Mouse (Mus musculus) kidney, postnatal 0 days (tissue): ENCODE measurements at regions not wholly inside any gene's neighbourhood (a gene's known extent, or its start where the extent isn't known, plus 50 kb on each side); places are given as distances from the start of the nearest gene placed in this dataset.

Experiments used
- ATAC-seq: fragments of 200-750 bp; cut with Nextera tagmentation; replicated peaks from 2 replicates; pipeline ENCODE4 v1.8.0; 2017; ENCODE audit warnings: low read depth, moderate number of reproducible peaks, moderate TSS enrichment, moderate library complexity; ENCODE audit not compliant: low FRiP score
- DNase-seq: peaks from one replicate; pipeline ENCODE4 v3.0.0-alpha.2; 2016; ENCODE audit warnings: low spot score
- H3K27ac ChIP-seq: fragments of 300-500 bp; sonication (generic); 2 replicates; pipeline ENCODE4 v1.5.1; 2014; ENCODE audit warnings: mild to moderate bottlenecking
- H3K27me3 ChIP-seq: fragments of 300-500 bp; sonication (generic); 2 replicates; pipeline ENCODE4 v1.6.1; 2014; ENCODE audit warnings: low read length, mixed read lengths; ENCODE audit not compliant: insufficient read depth
- H3K36me3 ChIP-seq: fragments of 300-500 bp; sonication (generic); 2 replicates; pipeline ENCODE4 v1.6.1; 2014; ENCODE audit warnings: low read length, mixed read lengths; ENCODE audit not compliant: insufficient read depth
- H3K4me1 ChIP-seq: fragments of 300-500 bp; sonication (generic); replicated peaks from 2 replicates; pipeline ENCODE4 v1.6.1; 2014; ENCODE audit warnings: antibody characterized with exemption, low read length, mixed read lengths; ENCODE audit not compliant: insufficient read depth
- H3K4me2 ChIP-seq: fragments of 300-500 bp; sonication (generic); 2 replicates; pipeline ENCODE4 v1.6.1; 2014; ENCODE audit warnings: mild to moderate bottlenecking, low read length, moderate library complexity, mixed read lengths
- H3K4me3 ChIP-seq: fragments of 300-500 bp; sonication (generic); replicated peaks from 2 replicates; pipeline ENCODE4 v1.5.1; 2014; ENCODE audit warnings: low read depth, low read length
- H3K9ac ChIP-seq: fragments of 300-500 bp; sonication (generic); 2 replicates; pipeline ENCODE4 v1.6.1; 2014; ENCODE audit warnings: low read depth, low read length
- H3K9me3 ChIP-seq: fragments of 300-500 bp; sonication (generic); replicated peaks from 2 replicates; pipeline ENCODE4 v1.6.1; 2016; ENCODE audit warnings: low read length, inconsistent platforms, mixed read lengths
- CTCF ChIP-seq: IDR thresholded peaks from 2 replicates; pipeline ENCODE4 v1.5.1; 2016; ENCODE audit warnings: antibody characterized with exemption, low read depth, mild to moderate bottlenecking, moderate library complexity
- WGBS: fragments of 180-500 bp; shearing (Covaris S2); extraction: QIAGEN DNeasy Blood & Tissue Kit; methylation state at CpG from one replicate; pipeline ENCODE4 v1.1.7; 2014; 5-methylcytosine and 5-hydroxymethylcytosine counted together

DNA sequence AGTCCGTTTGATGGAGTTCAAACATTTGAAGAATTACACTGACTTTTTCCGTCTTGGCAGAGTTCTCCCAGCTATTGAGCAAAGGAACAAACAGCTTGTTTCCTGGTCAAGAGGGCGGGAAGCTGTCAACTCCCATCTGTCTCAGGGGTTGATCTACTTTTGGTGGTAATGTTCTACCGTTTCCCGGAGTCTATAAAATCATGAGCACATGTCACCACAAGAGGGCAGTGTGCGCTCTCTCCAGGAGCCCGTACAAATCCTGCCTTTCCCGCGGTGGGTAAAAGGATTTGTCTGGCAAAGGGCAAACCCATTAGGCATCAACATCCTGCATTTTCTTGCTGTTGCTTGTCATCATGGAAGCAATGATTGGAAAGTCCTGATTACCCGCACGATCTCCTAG lies 106.1 kb upstream of the Zfp64 start:
- ATAC-seq (no peak; the same call in 1 of the 2 replicates), DNase-seq (peak; percentile 93)
- Histone ChIP-seq H3K9me3 (no peaks in the 10 kb centered on the region), H3K4me3 (no peak overlapping the region), H3K4me1 (0 out of 2 replicates have a peak, but pooled peaks cover 4% of the 10 kb centered on the region), H3K27ac (no peak overlapping the region), H3K4me2 (no peak overlapping the region), H3K27me3 (no peaks in the 10 kb centered on the region), H3K36me3 (no peaks in the 10 kb centered on the region), H3K9ac (no peak overlapping the region)
- WGBS, result 3% methylated on average over 11 of the region's 11 CpGs
- peak; percentile 97 for TF ChIP-seq CTCF

DNA sequence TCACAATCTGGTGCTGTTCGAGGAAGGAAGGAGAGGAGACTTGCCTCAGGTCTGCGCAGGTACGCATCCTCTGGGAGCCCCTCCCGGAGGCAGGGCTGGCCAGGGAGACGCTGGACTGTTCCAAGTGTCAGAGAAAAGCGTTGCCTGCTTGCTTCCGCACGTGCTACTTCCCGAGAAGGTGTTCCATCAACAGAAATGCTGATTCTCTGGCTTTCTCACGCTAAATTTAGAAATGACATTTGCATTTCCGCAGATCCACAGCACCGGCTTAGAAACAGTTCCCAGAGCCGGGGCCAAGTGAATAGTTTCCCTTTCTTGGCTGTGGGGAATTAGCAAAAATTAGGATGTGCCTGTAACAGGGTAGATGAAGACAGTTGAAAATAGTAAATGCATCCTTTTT lies 105.1 kb upstream of the Zfp64 start:
- Histone ChIP-seq H3K4me1 (0 out of 2 replicates have a peak, but pooled peaks cover 4% of the 10 kb centered on the region), H3K36me3 (no peaks in the 10 kb centered on the region), H3K9ac (no peak overlapping the region), H3K27me3 (no peaks in the 10 kb centered on the region), H3K9me3 (no peaks in the 10 kb centered on the region), H3K27ac (no peak overlapping the region), H3K4me2 (no peak overlapping the region), H3K4me3 (no peak overlapping the region)
- 55% methylated on average over 13 of the region's 13 CpGs for WGBS
- DNase-seq (peak; percentile 24), ATAC-seq (no peak)
- TF ChIP-seq CTCF, result no peak

DNA sequence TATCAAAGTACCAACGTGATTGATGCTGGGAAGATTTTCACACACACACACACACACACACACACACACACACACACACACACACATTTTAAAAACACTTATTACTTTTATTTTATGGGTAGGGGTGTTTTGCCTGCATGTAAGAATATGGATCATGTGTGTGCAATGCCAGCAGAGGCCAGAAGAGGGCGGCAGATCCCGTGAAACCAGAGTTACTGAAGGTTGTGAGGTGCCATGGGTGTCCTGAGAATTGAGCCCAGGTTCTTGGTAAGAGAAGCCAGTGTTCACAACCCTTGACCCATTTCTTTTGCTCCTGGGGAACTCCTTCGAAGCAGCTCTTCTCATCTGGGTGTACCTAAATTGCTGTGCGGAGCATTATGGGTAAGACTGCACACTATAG lies 102.4 kb upstream of the Zfp64 start:
- Histone ChIP-seq H3K4me3 (no peak overlapping the region), H3K4me2 (no peak overlapping the region), H3K27me3 (no peaks in the 10 kb centered on the region), H3K36me3 (no peaks in the 10 kb centered on the region), H3K9ac (no peak overlapping the region), H3K9me3 (no peaks in the 10 kb centered on the region), H3K4me1 (0 out of 2 replicates have a peak, but pooled peaks cover 4% of the 10 kb centered on the region), H3K27ac (no peak overlapping the region)
- ATAC-seq, result no peak
- DNase-seq, result no peak
- TF ChIP-seq CTCF, result peak; percentile 45
- WGBS, result 85% methylated on average over 5 of the region's 5 CpGs

DNA sequence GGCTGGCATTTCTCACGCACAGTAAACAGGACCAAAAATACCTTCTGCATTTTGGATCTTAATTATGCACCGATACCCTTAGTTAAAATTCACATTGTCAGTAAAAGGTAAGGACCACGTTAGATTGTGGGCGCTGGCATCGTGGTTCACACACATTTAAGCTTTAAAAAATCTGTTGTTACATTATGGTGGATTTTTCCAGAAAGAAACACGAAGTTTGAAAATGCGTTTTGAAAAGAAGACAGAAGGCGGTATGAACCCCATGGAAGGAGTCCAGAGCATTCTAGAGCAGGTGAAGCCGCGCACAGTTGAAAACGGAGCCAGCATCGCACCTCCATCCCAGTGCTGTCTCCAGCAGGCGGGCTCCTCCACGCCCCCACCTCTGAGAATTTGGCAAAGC lies 94.6 kb upstream of the Zfp64 start:
- H3K4me2 ChIP-seq, result no peak overlapping the region
- no peaks in the 10 kb centered on the region for H3K27me3 ChIP-seq
- DNase-seq (no peak), ATAC-seq (no peak)
- H3K9ac ChIP-seq, result no peak overlapping the region
- no peaks in the 10 kb centered on the region for H3K4me1 ChIP-seq
- no peak overlapping the region for H3K27ac ChIP-seq
- H3K9me3 ChIP-seq, result no peaks in the 10 kb centered on the region
- 83% methylated on average over 14 of the region's 14 CpGs for whole genome bisulfite sequencing
- TF ChIP-seq CTCF, result no peak
- H3K36me3 ChIP-seq, result no peaks in the 10 kb centered on the region
- no peak overlapping the region for H3K4me3 ChIP-seq

DNA sequence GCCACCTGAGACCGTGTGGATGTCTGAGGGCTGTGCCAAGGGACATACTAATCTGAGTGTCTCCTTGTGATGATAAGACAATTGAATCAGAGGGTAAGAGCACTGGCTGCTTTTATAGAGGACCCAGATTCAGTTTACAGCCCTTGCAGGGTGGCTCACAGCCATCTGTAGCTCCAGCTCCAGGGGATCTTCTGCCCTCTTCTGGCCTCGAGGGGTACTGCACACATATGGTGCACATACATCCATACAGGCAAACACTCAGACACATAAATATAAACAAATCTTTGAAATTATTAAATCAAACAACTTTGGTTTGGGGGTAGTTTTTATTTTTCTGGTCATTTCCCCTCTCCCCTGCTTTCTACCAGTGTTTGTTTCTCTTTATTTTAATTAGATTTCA lies 86.4 kb upstream of the Zfp64 start:
- H3K27me3 ChIP-seq, result no peaks in the 10 kb centered on the region
- ATAC-seq (no peak), DNase-seq (no peak)
- H3K27ac ChIP-seq, result no peak overlapping the region
- no peaks in the 10 kb centered on the region for H3K36me3 ChIP-seq
- H3K4me3 ChIP-seq, result no peak overlapping the region
- H3K4me1 ChIP-seq, result no peaks in the 10 kb centered on the region
- H3K9ac ChIP-seq, result no peak overlapping the region
- 0 out of 2 replicates have a peak, but pooled peaks have one; percentile 21 for TF ChIP-seq CTCF
- H3K4me2 ChIP-seq, result no peak overlapping the region
- no peaks in the 10 kb centered on the region; the same call in 1 of the 2 replicates for H3K9me3 ChIP-seq
- 90% methylated on average over 2 of the region's 2 CpGs for WGBS

DNA sequence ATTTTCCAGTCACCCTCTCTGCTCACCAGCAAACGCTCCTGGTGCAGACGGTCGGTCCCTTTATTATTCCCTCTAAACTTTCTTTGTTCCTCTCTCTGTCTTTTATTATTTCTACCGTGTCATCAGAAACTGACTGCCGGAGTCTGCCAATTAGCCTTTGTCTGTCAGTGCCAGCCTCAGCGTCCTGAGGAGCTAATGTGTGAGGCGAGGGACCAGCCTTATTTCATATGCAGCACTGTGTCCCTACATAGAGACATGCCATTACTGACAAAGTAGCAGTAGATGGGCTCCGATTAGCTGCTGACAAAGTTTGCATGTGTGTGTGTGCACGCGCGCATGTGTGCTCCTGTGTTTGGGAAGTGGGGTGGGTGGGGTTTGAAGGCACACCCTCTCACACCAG lies 82.6 kb upstream of the Zfp64 start:
- WGBS, result 83% methylated on average over 11 of the region's 11 CpGs
- Histone ChIP-seq H3K4me3 (no peak overlapping the region), H3K9ac (no peak overlapping the region)

DNA sequence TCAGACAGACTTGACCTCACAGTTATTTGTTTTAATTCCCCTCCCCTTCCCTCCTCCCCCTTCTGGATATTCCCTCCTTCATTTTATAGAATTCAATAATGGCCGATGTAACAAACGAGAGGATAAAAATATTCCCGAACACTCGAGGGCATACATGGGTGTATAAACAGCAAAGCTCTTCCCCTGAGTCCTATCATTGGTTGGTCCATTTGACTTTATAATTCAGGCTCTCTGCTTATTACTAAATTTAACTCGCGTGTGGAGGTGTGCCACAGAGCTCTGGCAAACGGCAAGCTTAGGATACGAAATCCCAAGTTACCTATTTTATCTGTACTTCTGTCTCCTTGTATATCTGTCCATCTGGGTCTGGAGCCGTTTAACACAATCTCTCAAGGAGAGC lies 82.1 kb upstream of the Zfp64 start:
- Histone ChIP-seq H3K9ac (no peak overlapping the region), H3K4me2 (no peak overlapping the region), H3K27ac (no peak overlapping the region), H3K27me3 (no peaks in the 10 kb centered on the region), H3K4me1 (no peaks in the 10 kb centered on the region), H3K36me3 (no peaks in the 10 kb centered on the region), H3K9me3 (no peaks in the 10 kb centered on the region; the same call in 1 of the 2 replicates), H3K4me3 (no peak overlapping the region)
- DNase-seq (no peak), ATAC-seq (no peak)
- WGBS, result 88% methylated on average over 9 of the region's 9 CpGs
- TF ChIP-seq CTCF, result no peak

More for the DNA sequence above, 82.6 kb upstream of the Zfp64 start:
- no peaks in the 10 kb centered on the region for H3K27me3 ChIP-seq
- no peak for ATAC-seq
- H3K4me2 ChIP-seq, result no peak overlapping the region
- no peaks in the 10 kb centered on the region for H3K4me1 ChIP-seq
- H3K9me3 ChIP-seq, result no peaks in the 10 kb centered on the region; the same call in 1 of the 2 replicates
- H3K36me3 ChIP-seq, result no peaks in the 10 kb centered on the region
- no peak for TF ChIP-seq CTCF
- H3K27ac ChIP-seq, result no peak overlapping the region
- no peak for DNase-seq
